Mouse (Mus musculus) neural tube, embryonic 14.5 days (tissue): Measurements from ENCODE around the gene Capn10. TPM values are rescaled to one million over a fixed set of nuclear protein-coding genes. Genes with fewer than 3 reads are reported as not detected.
A peak's percentile ranks its signal among the peaks of the same experiment; 100 is the strongest.

Experiments
- ATAC-seq: fragments of 200-750 bp; cut with Nextera tagmentation; 2 replicates; pipeline ENCODE4 v1.8.0; 2017; ENCODE audit warnings: low read depth, mild to moderate bottlenecking, moderate TSS enrichment, moderate library complexity
- H3K27ac ChIP-seq: fragments of 300-500 bp; sonication (generic); 2 replicates; pipeline ENCODE4 v1.5.1; 2014; ENCODE audit warnings: low read depth, mild to moderate bottlenecking, control low read depth, low read length, moderate library complexity, mixed read lengths
- H3K27me3 ChIP-seq: fragments of 300-500 bp; sonication (generic); 2 replicates; pipeline ENCODE4 v1.6.1; 2014; ENCODE audit warnings: low read length; ENCODE audit not compliant: control insufficient read depth, insufficient read depth
- H3K36me3 ChIP-seq: fragments of 300-500 bp; sonication (generic); 2 replicates; pipeline ENCODE4 v1.6.1; 2014; ENCODE audit warnings: low read length, mixed read lengths; ENCODE audit not compliant: control insufficient read depth, insufficient read depth
- H3K4me1 ChIP-seq: fragments of 300-500 bp; sonication (generic); 2 replicates; pipeline ENCODE4 v1.6.1; 2014; ENCODE audit warnings: low read length; ENCODE audit not compliant: control insufficient read depth, insufficient read depth
- H3K4me2 ChIP-seq: fragments of 300-500 bp; sonication (generic); 2 replicates; pipeline ENCODE4 v1.6.1; 2014; ENCODE audit warnings: mild to moderate bottlenecking, low read depth, low read length, control low read depth
- H3K4me3 ChIP-seq: fragments of 300-500 bp; sonication (generic); 2 replicates; pipeline ENCODE4 v1.5.1; 2014; ENCODE audit warnings: low read depth, low read length, control low read depth, mixed read lengths
- H3K9ac ChIP-seq: fragments of 300-500 bp; sonication (generic); replicated peaks from 2 replicates; pipeline ENCODE4 v1.6.1; 2014; ENCODE audit warnings: low read depth, mild to moderate bottlenecking, control low read depth, low read length, mixed read lengths
- H3K9me3 ChIP-seq: fragments of 300-500 bp; sonication (generic); 2 replicates; pipeline ENCODE4 v1.6.1; 2016; ENCODE audit warnings: low read length; ENCODE audit not compliant: control insufficient read depth
- WGBS: fragments of 180-500 bp; shearing (Covaris S2); extraction: QIAGEN DNeasy Blood & Tissue Kit; methylation state at CpG from one replicate; pipeline ENCODE4 v1.1.7; 2014; 5-methylcytosine and 5-hydroxymethylcytosine counted together
- polyA plus RNA-seq: library from polyadenylated mRNA; unstranded; fragments of >200 nt; fragmentation: Nextera tagmentation; extraction: Ambion mirVana; gene quantifications from 2 replicates; pipeline ENCODE4 v1.2.1, GENCODE M21; 2014

The Capn10 gene
- polyA plus RNA-seq, 1 experiment from 2014 or later: 58.4 TPM

DNA sequence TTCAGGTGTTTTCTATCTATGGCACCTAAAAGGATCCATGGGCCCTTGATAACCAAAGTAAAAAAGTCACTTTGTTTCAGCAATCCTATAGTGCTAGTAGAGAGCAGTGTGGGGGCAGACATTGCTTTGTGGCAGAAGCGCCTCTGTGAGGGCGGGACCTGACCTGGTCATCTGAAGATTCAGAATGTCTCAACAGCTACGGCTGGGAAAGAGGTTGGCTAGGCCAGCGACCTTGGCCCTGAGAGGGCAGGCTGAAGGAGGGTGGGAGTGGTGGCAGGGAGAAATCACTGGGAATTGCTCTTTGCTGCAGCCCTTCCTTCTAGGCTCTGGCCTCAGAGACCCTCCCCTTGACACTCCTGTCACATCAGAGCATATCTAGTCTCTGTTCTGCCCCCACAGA is 19.9 kb upstream of the Capn10 start:
- Histone ChIP-seq H3K9me3 (no peaks in the 10 kb centered on the region), H3K9ac (no peak overlapping the region), H3K4me3 (no peak overlapping the region), H3K4me1 (peaks cover 27% of the 10 kb centered on the region), H3K36me3 (peaks cover 51% of the 10 kb centered on the region), H3K27ac (no peak overlapping the region), H3K4me2 (no peak overlapping the region), H3K27me3 (no peaks in the 10 kb centered on the region)
- ATAC-seq: no peak
- WGBS: 80% methylated on average over 4 of the region's 4 CpGs

DNA sequence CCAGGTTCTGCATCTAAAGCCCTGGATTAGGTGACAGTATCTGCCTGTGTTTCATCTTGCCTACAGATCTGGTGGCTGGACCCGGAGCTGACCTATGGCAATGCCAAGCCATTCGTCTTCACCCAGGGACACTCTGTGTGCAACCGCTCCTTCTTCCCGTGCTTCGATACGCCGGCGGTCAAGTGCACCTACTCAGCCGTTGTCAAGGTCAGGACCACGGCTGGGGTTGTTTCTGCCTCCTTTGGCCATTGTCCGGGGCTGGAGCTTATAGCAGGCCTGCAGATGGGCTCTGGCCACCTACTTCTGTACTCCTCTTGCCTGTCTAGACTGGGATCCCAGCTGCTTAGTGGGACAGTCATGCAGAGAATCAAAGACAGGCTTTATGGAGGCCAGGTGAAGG is 19.2 kb upstream of the Capn10 start:
- H3K4me2 ChIP-seq: no peak overlapping the region
- no peaks in the 10 kb centered on the region for H3K27me3 ChIP-seq
- WGBS: 94% methylated on average over 11 of the region's 11 CpGs
- ATAC-seq: no peak
- H3K27ac ChIP-seq: no peak overlapping the region
- no peak overlapping the region for H3K4me3 ChIP-seq
- H3K36me3 ChIP-seq: peaks cover 58% of the 10 kb centered on the region
- H3K9me3 ChIP-seq: no peaks in the 10 kb centered on the region
- peaks cover 21% of the 10 kb centered on the region for H3K4me1 ChIP-seq
- no peak overlapping the region for H3K9ac ChIP-seq

DNA sequence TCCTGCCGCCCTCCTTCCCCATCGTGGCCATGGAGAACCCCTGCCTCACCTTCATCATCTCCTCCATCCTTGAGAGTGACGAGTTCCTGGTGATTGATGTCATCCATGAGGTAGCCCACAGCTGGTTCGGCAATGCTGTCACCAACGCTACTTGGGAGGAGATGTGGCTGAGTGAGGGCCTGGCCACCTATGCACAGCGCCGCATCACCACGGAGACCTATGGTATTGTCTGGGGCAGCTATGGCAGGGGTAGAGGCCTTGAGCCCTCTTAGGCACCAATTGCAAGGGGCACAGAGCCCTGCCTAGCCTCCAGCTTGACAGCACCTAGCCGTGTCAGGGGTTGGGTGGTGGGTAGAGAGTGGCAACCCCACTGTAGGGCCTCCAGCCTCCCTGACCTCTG is 17.5 kb upstream of the Capn10 start:
- Histone ChIP-seq H3K27me3 (no peaks in the 10 kb centered on the region), H3K4me1 (peaks cover 14% of the 10 kb centered on the region), H3K9ac (no peak overlapping the region), H3K4me3 (no peak overlapping the region), H3K9me3 (no peaks in the 10 kb centered on the region), H3K4me2 (no peak overlapping the region), H3K36me3 (peaks cover 71% of the 10 kb centered on the region), H3K27ac (no peak overlapping the region)
- WGBS: 94% methylated on average over 9 of the region's 9 CpGs
- ATAC-seq: no peak

DNA sequence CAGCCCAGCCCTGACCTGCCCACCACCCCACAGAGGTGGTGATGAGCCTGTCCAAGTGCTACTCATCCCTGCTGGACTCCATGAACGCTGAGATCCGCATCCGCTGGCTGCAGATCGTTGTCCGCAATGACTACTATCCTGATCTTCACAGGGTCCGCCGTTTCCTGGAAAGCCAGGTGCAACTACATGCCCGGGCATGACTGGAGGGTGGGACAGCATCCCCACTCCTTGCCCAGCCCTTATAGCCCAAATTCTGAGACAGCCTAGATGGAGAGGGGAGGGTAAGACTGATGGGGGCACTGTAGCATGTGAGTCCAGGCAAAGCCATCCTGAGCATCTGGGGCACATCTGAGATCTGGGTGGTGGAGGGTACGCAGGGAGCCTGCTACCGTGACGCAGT is 15.0 kb upstream of the Capn10 start:
- no peak overlapping the region for H3K4me3 ChIP-seq
- H3K4me2 ChIP-seq: no peak overlapping the region
- H3K27me3 ChIP-seq: no peaks in the 10 kb centered on the region
- no peaks in the 10 kb centered on the region for H3K4me1 ChIP-seq
- no peaks in the 10 kb centered on the region for H3K9me3 ChIP-seq
- no peak overlapping the region for H3K27ac ChIP-seq
- H3K9ac ChIP-seq: no peak overlapping the region
- WGBS: 97% methylated on average over 11 of the region's 11 CpGs
- H3K36me3 ChIP-seq: peaks cover 66% of the 10 kb centered on the region
- ATAC-seq: no peak

DNA sequence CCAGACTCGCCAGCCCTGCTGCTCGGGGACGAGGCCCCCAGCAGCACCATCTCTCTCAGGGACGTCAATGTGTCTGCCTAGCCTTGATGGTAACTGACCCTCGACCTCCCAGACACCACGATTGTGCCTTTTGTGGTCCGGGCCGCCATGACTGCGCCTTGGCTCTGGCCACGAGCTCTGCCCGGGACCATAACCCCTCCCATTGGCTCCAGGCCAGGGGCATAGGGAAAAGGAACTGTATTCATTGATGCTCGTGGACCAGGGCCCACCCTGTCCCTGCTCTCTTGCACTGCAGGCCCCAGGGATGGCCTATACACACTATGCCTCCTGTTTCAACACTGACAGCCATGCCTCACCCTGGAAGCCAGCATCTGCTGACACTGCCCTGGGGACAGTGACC is 14.4 kb upstream of the Capn10 start:
- H3K27me3 ChIP-seq: no peaks in the 10 kb centered on the region
- peaks cover 64% of the 10 kb centered on the region for H3K36me3 ChIP-seq
- H3K9me3 ChIP-seq: no peaks in the 10 kb centered on the region
- H3K4me3 ChIP-seq: no peak overlapping the region
- 81% methylated on average over 12 of the region's 12 CpGs for WGBS
- peak; percentile 39; the same call in 1 of the 2 replicates for ATAC-seq
- H3K4me1 ChIP-seq: no peaks in the 10 kb centered on the region
- no peak overlapping the region for H3K4me2 ChIP-seq
- H3K27ac ChIP-seq: no peak overlapping the region
- H3K9ac ChIP-seq: no peak overlapping the region

DNA sequence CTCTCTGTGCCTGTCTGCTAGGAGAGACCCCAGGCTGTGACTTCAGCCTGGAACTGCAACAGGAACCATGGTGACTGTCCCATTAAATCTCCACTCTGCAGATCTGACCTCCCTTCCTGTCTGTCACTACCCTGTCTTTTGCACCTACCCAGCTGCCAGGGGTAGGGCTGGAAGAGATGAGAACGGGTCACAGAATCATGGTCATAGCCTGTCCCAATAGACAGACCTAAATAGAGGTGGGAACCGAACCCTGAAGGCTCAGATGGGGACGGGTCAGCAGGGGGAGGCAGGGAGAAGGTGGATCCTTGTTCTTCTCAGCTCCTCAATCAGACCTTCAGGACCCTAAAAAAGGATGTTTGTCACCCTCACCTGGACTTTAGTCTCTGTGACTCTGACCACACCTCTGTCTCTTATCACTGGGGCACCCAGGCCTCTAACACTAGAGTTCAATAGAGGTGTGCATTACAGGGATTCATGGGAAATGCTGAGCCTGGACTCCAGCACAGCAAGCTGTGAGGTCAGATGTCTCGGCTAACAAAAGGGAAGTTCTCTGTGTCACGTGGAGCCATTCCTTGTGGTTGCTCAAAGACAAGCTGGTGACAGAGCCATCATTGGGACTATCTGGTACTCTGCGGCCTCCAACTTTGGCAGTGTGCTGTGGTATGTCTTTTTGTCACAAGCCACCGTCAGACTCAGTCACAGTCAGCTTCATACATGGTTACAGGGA is 13.5 kb upstream of the Capn10 start:
- Histone ChIP-seq H3K27ac (no peak overlapping the region), H3K9me3 (no peaks in the 10 kb centered on the region), H3K4me2 (no peak overlapping the region), H3K4me3 (no peak overlapping the region), H3K9ac (no peak overlapping the region), H3K36me3 (peaks cover 55% of the 10 kb centered on the region), H3K4me1 (no peaks in the 10 kb centered on the region), H3K27me3 (no peaks in the 10 kb centered on the region)
- no peak for ATAC-seq
- 86% methylated on average over 7 of the region's 7 CpGs for WGBS

DNA sequence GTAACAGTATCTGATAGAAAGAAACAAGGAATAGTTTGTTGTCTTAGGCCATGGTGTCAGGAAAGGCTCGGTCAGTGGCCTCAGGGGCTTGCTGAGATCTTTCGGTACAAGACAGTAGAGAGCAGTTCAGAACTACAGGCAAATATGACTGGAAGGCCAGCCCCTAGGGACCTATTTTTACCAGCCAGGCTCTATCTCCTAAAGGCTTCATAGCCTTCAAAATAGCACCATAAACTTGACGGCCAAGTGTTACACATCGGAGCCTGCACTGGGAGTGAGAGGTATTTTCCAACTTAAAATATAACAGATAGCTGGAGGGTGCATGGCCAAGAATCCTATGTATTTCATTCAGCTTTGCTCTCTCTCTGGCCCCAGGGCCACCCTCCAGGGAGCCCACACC is 12.7 kb upstream of the Capn10 start:
- no peaks in the 10 kb centered on the region for H3K4me1 ChIP-seq
- H3K4me2 ChIP-seq: no peak overlapping the region
- H3K36me3 ChIP-seq: peaks cover 47% of the 10 kb centered on the region
- no peak overlapping the region for H3K27ac ChIP-seq
- H3K27me3 ChIP-seq: no peaks in the 10 kb centered on the region
- no peak for ATAC-seq
- WGBS: 88% methylated on average over 4 of the region's 4 CpGs
- no peak overlapping the region for H3K4me3 ChIP-seq
- H3K9me3 ChIP-seq: no peaks in the 10 kb centered on the region
- H3K9ac ChIP-seq: no peak overlapping the region

DNA sequence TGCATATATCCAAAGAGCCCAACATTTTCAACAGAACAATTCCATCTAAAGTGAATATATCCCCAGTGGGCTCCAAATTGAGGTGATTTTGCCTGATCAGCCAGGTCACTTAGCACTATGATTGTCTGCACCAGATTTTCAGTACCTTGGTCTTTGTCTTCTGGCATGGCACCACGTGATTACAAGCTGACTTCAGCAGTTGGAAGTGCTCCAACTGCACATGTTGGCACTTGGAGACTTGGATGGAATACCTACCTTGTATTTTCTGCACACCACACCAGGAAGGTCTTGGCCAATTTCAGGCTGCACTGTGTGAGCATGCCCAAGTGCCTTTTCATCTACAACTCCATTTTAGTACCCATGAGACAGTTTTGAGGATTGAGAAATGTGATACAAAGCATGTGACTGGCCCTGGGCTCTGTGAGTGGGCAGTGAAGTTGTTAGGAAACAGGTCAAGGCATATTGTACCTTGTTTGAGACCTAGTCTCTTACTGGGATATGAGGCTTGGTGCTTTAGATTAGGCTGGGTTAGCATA is 3.9 kb upstream of the Capn10 start:
- H3K27me3 ChIP-seq: no peaks in the 10 kb centered on the region
- peaks cover 5% of the 10 kb centered on the region for H3K4me1 ChIP-seq
- H3K36me3 ChIP-seq: no peaks in the 10 kb centered on the region
- no peak overlapping the region for H3K4me3 ChIP-seq
- no peak for ATAC-seq
- H3K9me3 ChIP-seq: no peaks in the 10 kb centered on the region
- no peak overlapping the region for H3K27ac ChIP-seq
- no peak overlapping the region for H3K4me2 ChIP-seq
- no peak overlapping the region for H3K9ac ChIP-seq
- WGBS: 26% methylated on average over 1 of the region's 1 CpGs

DNA sequence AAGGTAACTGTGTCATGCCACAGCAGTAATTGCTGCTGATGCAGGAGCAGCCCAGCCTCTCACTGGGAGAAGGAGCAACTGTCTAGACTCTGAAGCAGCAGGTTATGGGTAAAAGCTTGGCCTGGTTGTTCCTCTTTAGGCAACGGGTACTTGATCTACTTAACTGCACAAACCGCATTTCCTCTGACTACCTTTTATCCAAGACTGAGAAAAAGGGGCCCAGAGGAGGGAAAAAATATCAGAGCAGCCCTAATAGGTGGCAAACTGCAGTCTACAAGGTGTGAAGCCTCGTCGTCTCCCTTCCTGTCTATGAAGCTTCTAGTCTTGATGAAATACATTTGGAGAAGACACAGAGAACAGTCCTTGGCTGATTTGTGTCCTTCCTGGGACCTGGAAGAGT is 565 bp upstream of the Capn10 start:
- Histone ChIP-seq H3K27ac (peak overlapping the region; percentile 99), H3K4me3 (peak overlapping the region; percentile 85), H3K27me3 (no peaks in the 10 kb centered on the region), H3K4me1 (peaks cover 19% of the 10 kb centered on the region), H3K9ac (peak overlapping the region; percentile 68), H3K4me2 (peak overlapping the region; percentile 90), H3K9me3 (no peaks in the 10 kb centered on the region), H3K36me3 (peaks cover 5% of the 10 kb centered on the region)
- ATAC-seq: no peak
- WGBS: 79% methylated on average over 4 of the region's 4 CpGs
